Mouse (Mus musculus) macrophage (primary cell): ENCODE results near the gene Btbd11. TPM values are rescaled to one million over a fixed set of nuclear protein-coding genes. Genes with fewer than 3 reads are reported as not detected.

Source experiments
- H3K27ac ChIP-seq: fragments of 350-480 bp; formaldehyde crosslinking; 2 replicates; pipeline ENCODE4 v1.9.0; 2021
- H3K36me3 ChIP-seq: fragments of 350-480 bp; formaldehyde crosslinking; 2 replicates; pipeline ENCODE4 v1.9.0; 2021; ENCODE audit errors: inconsistent target
- H3K4me3 ChIP-seq: fragments of 350-480 bp; formaldehyde crosslinking; 2 replicates; pipeline ENCODE4 v1.9.0; 2021; ENCODE audit errors: inconsistent target
- H3K79me2 ChIP-seq: fragments of 350-480 bp; formaldehyde crosslinking; 2 replicates; pipeline ENCODE4 v1.9.0; 2021; ENCODE audit errors: inconsistent target
- WGBS: methylation state at CpG from one replicate; pipeline ENCODE4 v1.1.7; 2026; ENCODE audit warnings: inconsistent platforms; ENCODE audit not compliant: missing documents; 5-methylcytosine and 5-hydroxymethylcytosine counted together
- polyA plus RNA-seq: library from polyadenylated mRNA; stranded (reverse); fragments of 250-400 nt; gene quantifications from 3 replicates; pipeline ENCODE4 v1.2.4, GENCODE M21; 2018; ENCODE audit warnings: inconsistent platforms
- total RNA-seq, 78 experiments: library from RNA; depleted of rRNA; stranded (reverse); fragments of 250-400 nt; gene quantifications; 1 replicate in 9 of 78; 2 replicates in 24 of 78; 3 replicates in 43 of 78; 4 replicates in 2 of 78; pipeline ENCODE4 v1.2.4; 2018; ENCODE audit warnings: inconsistent platforms in 56 of 78

Gene Btbd11
- total RNA-seq (2018; cell fraction: chromatin; rRNA removed) = under 1 TPM in 16 of 26 experiments, not detected in 10; 0.21 to 0.82 (median 0.49) TPM
- under 1 TPM in 21 of 26 experiments, not detected in 5; 0.03 to 0.18 (median 0.09) TPM for total RNA-seq (2018; cell fraction: cytosol; rRNA removed)
- total RNA-seq (2018; cell fraction: nucleus; rRNA removed) = 1 to 10 TPM in 1 of 26 experiments, under 1 TPM in 12, not detected in 13; 0.24 to 1.5 (median 0.36) TPM
- 0.10 to 0.26 TPM (median 0.15 TPM) in 3 replicates for polyA plus RNA-seq

GRCm38 (mm10) chr10:85386605-85387218, at the start of gene Btbd11:
Gene Btbd11 (plus strand): TSS chr10:85386814.
- under 1% methylated on average over 46 of the region's 46 CpGs for WGBS
- Histone ChIP-seq H3K79me2 (no peaks in the 10 kb centered on the region), H3K4me3 (peak within 1 kb of the TSS; percentile 6; the same call in 1 of the 2 replicates), H3K27ac (no peak within 1 kb of the TSS), H3K36me3 (no peaks in the 10 kb centered on the region)

GRCm38 (mm10) chr10:85338733-85339132, 47.9 kb upstream of the Btbd11 start:
- no peak overlapping the region for H3K27ac ChIP-seq
- no peak overlapping the region for H3K4me3 ChIP-seq
- WGBS = 85% methylated on average over 12 of the region's 12 CpGs
- H3K36me3 ChIP-seq = no peaks in the 10 kb centered on the region
- H3K79me2 ChIP-seq = no peaks in the 10 kb centered on the region

- H3K79me2 ChIP-seq = no peaks in the 10 kb centered on the region
- H3K4me3 ChIP-seq = no peak overlapping the region
- H3K36me3 ChIP-seq = no peaks in the 10 kb centered on the region
- WGBS = 80% methylated on average over 1 of the region's 1 CpGs
- H3K27ac ChIP-seq = no peak overlapping the region
These were observed 44.7 kb upstream of the Btbd11 start for GRCm38 (mm10) chr10:85341867-85342266.

GRCm38 (mm10) chr10:85347171-85347570, 39.4 kb upstream of the Btbd11 start:
- no peak overlapping the region for H3K27ac ChIP-seq
- 87% methylated on average over 9 of the region's 9 CpGs for WGBS
- no peaks in the 10 kb centered on the region for H3K36me3 ChIP-seq
- no peak overlapping the region for H3K4me3 ChIP-seq
- no peaks in the 10 kb centered on the region for H3K79me2 ChIP-seq

- no peaks in the 10 kb centered on the region for H3K79me2 ChIP-seq
- no peak overlapping the region for H3K4me3 ChIP-seq
- 58% methylated on average over 2 of the region's 2 CpGs for WGBS
- H3K36me3 ChIP-seq = no peaks in the 10 kb centered on the region
- no peak overlapping the region for H3K27ac ChIP-seq
These were observed 34.1 kb upstream of the Btbd11 start for GRCm38 (mm10) chr10:85352505-85352904.

- H3K27ac ChIP-seq = peak overlapping the region; percentile 33
These were observed 32.3 kb upstream of the Btbd11 start for GRCm38 (mm10) chr10:85354270-85354669.

GRCm38 (mm10) chr10:85359501-85360066, 27.0 kb upstream of the Btbd11 start:
- Histone ChIP-seq H3K79me2 (no peaks in the 10 kb centered on the region), H3K36me3 (no peaks in the 10 kb centered on the region), H3K4me3 (no peak overlapping the region), H3K27ac (no peak overlapping the region)
- WGBS = 84% methylated on average over 3 of the region's 3 CpGs

More at GRCm38 (mm10) chr10:85354270-85354669, 32.3 kb upstream of the Btbd11 start:
- Histone ChIP-seq H3K79me2 (no peaks in the 10 kb centered on the region), H3K4me3 (no peak overlapping the region), H3K36me3 (no peaks in the 10 kb centered on the region)
- WGBS = 6% methylated on average over 1 of the region's 1 CpGs

DNA sequence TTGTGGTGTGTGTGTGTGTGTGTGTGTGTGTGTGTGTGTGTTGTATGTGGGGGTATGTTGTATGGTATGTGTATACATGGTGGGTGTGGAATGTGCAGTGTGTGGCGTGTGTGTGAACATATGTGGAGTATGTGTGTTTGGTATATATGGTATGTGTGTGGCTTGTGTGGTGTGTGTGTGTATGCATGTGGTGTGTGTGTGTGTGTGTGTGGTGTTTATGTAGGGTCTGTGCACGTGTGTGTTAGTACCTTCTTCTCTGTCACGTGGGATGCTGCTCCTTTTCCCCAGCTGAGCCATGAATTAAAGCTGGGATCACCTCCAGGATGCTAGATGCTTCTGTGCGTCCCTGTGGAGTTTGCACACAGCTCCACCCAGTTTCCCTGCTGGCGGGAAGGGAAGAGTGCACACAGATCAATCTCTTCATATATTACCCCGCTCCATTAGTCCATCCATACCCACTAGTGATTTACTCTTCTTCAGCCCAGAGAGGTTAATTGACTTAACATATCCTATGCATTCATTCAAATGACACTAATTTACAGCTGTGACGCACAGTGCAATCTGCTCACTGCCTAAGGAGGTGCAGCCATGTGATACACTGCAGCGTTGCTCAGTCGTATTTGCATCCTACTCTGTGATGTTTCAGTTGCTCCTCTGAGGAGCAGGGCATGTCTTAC, 23.7 kb upstream of the Btbd11 start:
- H3K4me3 ChIP-seq = no peak overlapping the region
- H3K79me2 ChIP-seq = no peaks in the 10 kb centered on the region
- H3K27ac ChIP-seq = no peak overlapping the region
- no peaks in the 10 kb centered on the region for H3K36me3 ChIP-seq
- WGBS = 83% methylated on average over 9 of the region's 9 CpGs

DNA sequence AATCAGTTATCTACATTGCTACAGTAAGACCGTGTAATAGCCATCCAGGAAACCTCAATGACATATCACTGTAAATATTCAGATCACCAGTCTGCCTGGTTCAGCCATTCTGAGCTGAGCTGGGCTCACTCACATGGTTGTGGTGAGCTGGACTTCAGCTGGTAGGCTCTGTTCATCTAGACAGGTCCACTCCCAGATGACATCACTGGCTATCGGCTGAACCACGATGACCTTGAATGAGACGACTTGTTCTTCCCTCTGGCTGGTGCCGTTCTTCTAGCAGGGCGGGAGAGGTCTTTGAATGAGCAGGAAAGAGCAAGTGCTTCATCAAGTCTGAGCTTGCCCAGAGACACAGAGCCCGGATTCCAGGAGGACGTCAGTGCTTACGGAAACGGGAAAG, 19.7 kb upstream of the Btbd11 start:
- no peak overlapping the region for H3K27ac ChIP-seq
- 85% methylated on average over 10 of the region's 10 CpGs for WGBS
- H3K79me2 ChIP-seq = no peaks in the 10 kb centered on the region
- H3K4me3 ChIP-seq = no peak overlapping the region
- no peaks in the 10 kb centered on the region for H3K36me3 ChIP-seq

- Histone ChIP-seq H3K4me3 (no peak overlapping the region), H3K79me2 (no peaks in the 10 kb centered on the region), H3K36me3 (no peaks in the 10 kb centered on the region), H3K27ac (no peak overlapping the region)
- WGBS = 86% methylated on average over 2 of the region's 2 CpGs
These were observed 15.3 kb upstream of the Btbd11 start for GRCm38 (mm10) chr10:85371309-85371708.

GRCm38 (mm10) chr10:85372108-85372507, 14.5 kb upstream of the Btbd11 start:
- Histone ChIP-seq H3K4me3 (no peak overlapping the region), H3K36me3 (no peaks in the 10 kb centered on the region), H3K79me2 (no peaks in the 10 kb centered on the region), H3K27ac (no peak overlapping the region)
- 85% methylated on average over 4 of the region's 4 CpGs for WGBS

DNA sequence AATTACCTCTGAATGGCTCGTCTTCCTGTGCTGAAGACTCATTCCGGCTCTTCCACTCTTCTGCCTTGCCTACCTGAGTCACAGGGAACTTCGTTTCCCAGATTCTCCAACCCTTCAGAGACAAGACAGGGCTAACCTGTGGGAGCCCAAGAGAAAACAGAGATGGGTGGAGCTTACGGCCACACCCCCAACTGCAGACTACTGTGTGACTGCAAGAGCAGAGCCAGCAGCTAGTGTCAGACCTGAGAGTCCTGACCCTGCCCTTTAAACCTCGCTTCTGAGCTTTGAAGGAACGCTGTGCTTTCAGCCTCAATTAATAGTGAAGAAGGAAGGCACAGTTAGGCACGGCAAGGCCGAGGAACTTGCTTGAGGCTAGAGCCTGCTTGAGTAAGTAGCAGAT, 7.6 kb upstream of the Btbd11 start:
- Histone ChIP-seq H3K79me2 (no peaks in the 10 kb centered on the region), H3K27ac (no peak overlapping the region), H3K4me3 (no peak overlapping the region), H3K36me3 (no peaks in the 10 kb centered on the region)
- 46% methylated on average over 8 of the region's 8 CpGs for WGBS

DNA sequence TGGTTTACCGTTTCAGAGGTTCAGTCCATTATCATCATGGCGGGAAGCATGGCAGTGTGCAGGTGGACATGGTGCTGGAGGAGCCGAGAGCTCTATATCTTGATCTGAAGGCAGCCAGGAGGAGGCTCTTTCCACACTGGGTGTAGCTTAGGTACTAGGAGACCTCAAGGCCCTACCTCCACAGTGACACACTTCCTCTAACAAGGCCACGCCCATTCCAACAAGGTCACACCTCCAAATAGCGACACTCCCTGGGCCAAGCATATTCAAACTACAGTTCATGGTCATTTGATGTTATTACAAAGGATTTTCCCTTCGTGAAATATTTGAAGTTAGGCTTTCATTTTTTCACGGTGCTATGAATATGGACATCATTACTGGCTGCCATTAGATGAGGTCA, 3.6 kb upstream of the Btbd11 start:
- Histone ChIP-seq H3K4me3 (no peak overlapping the region), H3K36me3 (no peaks in the 10 kb centered on the region), H3K79me2 (no peaks in the 10 kb centered on the region), H3K27ac (no peak overlapping the region)
- WGBS = 90% methylated on average over 7 of the region's 7 CpGs

DNA sequence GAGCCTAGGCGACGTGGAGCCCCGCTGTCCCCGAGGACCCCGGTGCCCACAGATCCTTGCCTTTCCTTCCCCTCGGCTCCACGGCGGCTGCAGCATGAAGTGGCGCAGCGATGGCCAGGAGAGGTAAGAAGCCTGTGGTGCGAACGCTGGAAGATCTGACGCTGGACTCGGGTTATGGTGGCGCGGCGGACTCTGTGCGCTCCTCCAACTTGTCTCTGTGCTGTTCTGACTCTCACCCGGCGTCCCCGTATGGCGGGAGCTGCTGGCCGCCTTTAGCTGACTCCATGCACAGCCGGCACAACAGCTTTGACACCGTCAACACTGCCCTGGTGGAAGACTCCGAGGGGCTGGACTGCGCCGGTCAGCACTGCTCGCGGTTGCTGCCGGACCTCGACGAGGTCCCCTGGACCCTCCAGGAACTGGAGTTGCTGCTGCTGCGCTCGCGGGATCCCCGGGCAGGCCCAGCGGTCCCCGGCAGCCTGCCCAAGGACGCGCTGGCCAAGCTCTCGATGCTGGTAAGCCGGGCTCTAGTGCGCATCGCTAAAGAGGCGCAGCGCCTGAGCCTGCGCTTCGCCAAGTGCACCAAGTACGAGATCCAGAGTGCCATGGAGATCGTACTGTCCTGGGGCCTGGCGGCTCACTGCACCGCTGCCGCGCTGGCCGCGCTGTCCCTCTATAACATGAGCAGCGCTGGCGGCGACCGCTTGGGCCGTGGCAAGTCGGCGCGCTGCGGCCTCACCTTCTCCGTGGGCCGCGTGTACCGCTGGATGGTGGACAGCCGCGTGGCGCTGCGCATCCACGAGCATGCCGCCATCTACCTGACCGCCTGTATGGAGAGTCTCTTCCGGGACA, 831 bp downstream of the Btbd11 start:
- Histone ChIP-seq H3K79me2 (no peaks in the 10 kb centered on the region), H3K27ac (no peak overlapping the region), H3K4me3 (peak overlapping the region; percentile 6; the same call in 1 of the 2 replicates), H3K36me3 (no peaks in the 10 kb centered on the region)
- WGBS = under 1% methylated on average over 78 of the region's 78 CpGs
